Mouse (Mus musculus) liver, postnatal 0 days (tissue): ENCODE results near the gene Ndc1.

Source experiments
- CTCF ChIP-seq: sonication (generic); IDR thresholded peaks from 2 replicates; pipeline ENCODE4 v1.5.1; 2016; ENCODE audit warnings: antibody characterized with exemption, low read depth
- EP300 ChIP-seq: IDR thresholded peaks from 2 replicates; pipeline ENCODE4 v1.6.1; 2016; ENCODE audit warnings: antibody characterized with exemption, low read depth, mild to moderate bottlenecking

DNA sequence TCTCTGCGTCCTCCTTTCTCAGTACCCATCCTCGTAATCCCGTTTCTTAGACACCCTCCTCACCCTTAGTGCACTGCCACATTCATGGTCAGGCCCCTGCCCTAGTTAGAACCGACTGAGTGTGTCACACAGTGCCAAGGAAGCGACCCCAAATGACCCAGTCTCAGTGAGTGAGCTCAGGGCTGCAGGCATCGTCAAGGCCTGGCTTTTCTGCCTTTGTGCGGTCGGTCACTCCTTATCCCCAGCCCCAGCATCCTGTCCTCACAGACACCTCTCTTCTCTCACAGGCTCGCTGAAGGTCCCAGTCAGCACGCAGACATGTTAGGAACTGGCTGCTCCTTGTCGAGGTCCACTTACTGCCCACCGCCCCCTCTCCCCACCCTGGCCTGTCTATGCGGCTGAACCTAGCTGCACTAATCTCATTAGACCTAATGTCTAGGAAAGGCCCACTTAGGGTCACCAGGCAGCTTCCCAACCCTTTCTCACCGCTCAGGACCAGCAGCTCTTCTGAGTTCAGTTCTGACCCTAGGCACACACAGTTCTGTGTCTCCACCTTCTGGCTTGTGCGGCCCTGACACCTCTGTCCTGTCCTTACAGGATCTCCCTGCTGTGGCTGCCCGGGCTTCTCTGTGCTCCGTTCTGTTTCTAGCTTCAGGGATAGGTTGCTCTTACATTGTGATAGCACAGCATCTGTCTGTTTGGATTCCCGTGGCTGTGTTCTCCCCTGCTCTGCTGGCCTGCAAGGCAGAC, 84.9 kb downstream of the Ndc1 start:
- TF ChIP-seq EP300 (no peak), CTCF (no peak)
